Mouse (Mus musculus): ENCODE measurements around the gene Nt5e. TPM values are rescaled to one million over a fixed set of nuclear protein-coding genes. Genes with fewer than 3 reads are reported as not detected.

Nt5e gene
- polyA plus RNA-seq, 1 experiment from 2014 or later: 3.9 TPM

DNA sequence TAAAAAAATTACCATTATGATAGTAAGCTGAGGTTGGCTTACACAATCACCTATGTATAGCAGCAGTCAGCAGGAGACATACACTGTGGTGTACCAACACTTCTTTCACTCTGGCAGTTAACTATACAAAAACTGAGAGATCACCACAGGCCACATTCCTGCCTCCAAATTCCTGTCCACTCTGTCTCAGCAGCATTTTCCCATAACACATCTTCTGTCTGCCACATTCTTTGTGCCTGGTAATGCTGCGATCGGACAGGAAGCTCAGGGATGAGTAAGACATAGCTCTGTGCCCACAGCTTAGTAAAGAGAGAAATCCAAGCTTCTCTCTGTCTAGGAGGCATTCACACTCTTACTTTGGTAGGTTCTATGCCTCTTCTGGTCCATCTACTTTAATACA, 46.0 kb downstream of the Nt5e start:
- ATAC-seq (ENCODE audit: low FRiP score, low TSS enrichment): no peak
- Histone ChIP-seq H3K27me3 (ENCODE audit: insufficient read depth, low read length) (no peaks in the 10 kb centered on the region), H3K27ac (ENCODE audit: low read length) (no peak overlapping the region), H3K4me2 (replicated peaks; ENCODE audit: low read depth, low read length) (no peak overlapping the region), H3K9ac (replicated peaks; ENCODE audit: low read length) (no peak overlapping the region), H3K36me3 (ENCODE audit: insufficient read depth, low read length) (no peaks in the 10 kb centered on the region), H3K4me3 (ENCODE audit: low read length) (no peak overlapping the region), H3K4me1 (ENCODE audit: insufficient read depth, low read length) (no peaks in the 10 kb centered on the region), H3K9me3 (ENCODE audit: low read length) (no peaks in the 10 kb centered on the region)
- 90% methylated on average over 2 of the region's 2 CpGs for WGBS

- Histone ChIP-seq H3K4me1 (ENCODE audit: insufficient read depth, low read length) (no peaks in the 10 kb centered on the region), H3K4me2 (replicated peaks; ENCODE audit: low read depth, low read length) (no peak overlapping the region), H3K9ac (replicated peaks; ENCODE audit: low read length) (no peak overlapping the region), H3K4me3 (ENCODE audit: low read length) (no peak overlapping the region), H3K27me3 (ENCODE audit: insufficient read depth, low read length) (no peaks in the 10 kb centered on the region), H3K9me3 (ENCODE audit: low read length) (no peaks in the 10 kb centered on the region), H3K36me3 (ENCODE audit: insufficient read depth, low read length) (peaks cover 11% of the 10 kb centered on the region), H3K27ac (ENCODE audit: low read length) (no peak overlapping the region)
- 88% methylated on average over 5 of the region's 5 CpGs for WGBS
- ATAC-seq (ENCODE audit: low FRiP score, low TSS enrichment): no peak
Observed at GRCm38 (mm10) chr9:88377483-88377882, 50.5 kb downstream of the Nt5e start.

- Histone ChIP-seq H3K4me2 (replicated peaks; ENCODE audit: low read depth, low read length) (no peak overlapping the region), H3K4me1 (ENCODE audit: insufficient read depth, low read length) (no peaks in the 10 kb centered on the region), H3K9me3 (ENCODE audit: low read length) (no peaks in the 10 kb centered on the region), H3K4me3 (ENCODE audit: low read length) (no peak overlapping the region), H3K36me3 (ENCODE audit: insufficient read depth, low read length) (peaks cover 15% of the 10 kb centered on the region), H3K27me3 (ENCODE audit: insufficient read depth, low read length) (no peaks in the 10 kb centered on the region), H3K9ac (replicated peaks; ENCODE audit: low read length) (no peak overlapping the region), H3K27ac (ENCODE audit: low read length) (no peak overlapping the region)
- no peak for ATAC-seq (ENCODE audit: low FRiP score, low TSS enrichment)
- WGBS: 76% methylated on average over 3 of the region's 3 CpGs
Observed at GRCm38 (mm10) chr9:88379057-88379456, 52.1 kb downstream of the Nt5e start.

DNA sequence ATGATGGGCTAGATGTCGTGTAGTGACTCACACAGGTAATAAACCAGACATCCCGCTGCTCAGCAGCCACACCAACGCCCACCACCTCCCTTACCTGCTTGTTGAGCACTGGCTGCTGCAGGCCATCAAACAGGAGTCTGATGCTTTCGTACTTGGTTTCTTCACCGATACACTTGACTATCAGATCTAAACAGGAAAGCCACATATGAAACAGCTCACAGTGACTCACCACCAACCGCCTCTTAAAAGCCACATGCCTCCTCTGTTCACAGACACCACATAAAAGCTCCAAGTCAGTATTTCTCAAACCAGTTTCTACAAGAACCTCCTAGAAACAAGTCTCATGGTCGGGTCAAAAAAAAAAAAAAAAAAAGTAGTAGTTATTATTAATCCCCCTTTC, 53.1 kb downstream of the Nt5e start:
- no peak overlapping the region for H3K4me2 ChIP-seq (replicated peaks; ENCODE audit: low read depth, low read length)
- H3K4me1 ChIP-seq (ENCODE audit: insufficient read depth, low read length): no peaks in the 10 kb centered on the region
- H3K36me3 ChIP-seq (ENCODE audit: insufficient read depth, low read length): peaks cover 15% of the 10 kb centered on the region
- 74% methylated on average over 7 of the region's 7 CpGs for WGBS
- H3K4me3 ChIP-seq (ENCODE audit: low read length): no peak overlapping the region
- no peak overlapping the region for H3K9ac ChIP-seq (replicated peaks; ENCODE audit: low read length)
- H3K27me3 ChIP-seq (ENCODE audit: insufficient read depth, low read length): no peaks in the 10 kb centered on the region
- no peak for ATAC-seq (ENCODE audit: low FRiP score, low TSS enrichment)
- no peaks in the 10 kb centered on the region for H3K9me3 ChIP-seq (ENCODE audit: low read length)
- H3K27ac ChIP-seq (ENCODE audit: low read length): no peak overlapping the region

DNA sequence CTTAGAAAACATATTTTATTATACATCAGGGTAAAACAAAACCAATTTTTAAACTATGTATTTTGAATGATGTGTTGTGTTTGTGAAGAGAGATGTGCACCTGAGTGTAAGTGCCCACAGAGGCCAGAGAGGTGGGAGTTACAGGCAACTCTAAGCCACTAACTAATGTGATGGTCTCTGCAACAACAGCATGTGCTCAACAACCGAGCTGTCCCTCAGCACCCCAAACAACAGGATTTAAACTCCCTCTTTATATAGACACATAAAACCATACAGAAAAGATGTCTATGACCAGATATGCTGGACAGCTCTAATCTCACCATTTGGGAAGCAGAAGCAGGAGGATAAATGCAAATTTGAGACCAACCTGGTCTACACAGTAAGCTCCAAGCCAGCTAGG, 53.5 kb downstream of the Nt5e start:
- Histone ChIP-seq H3K9ac (replicated peaks; ENCODE audit: low read length) (no peak overlapping the region), H3K27ac (ENCODE audit: low read length) (no peak overlapping the region), H3K36me3 (ENCODE audit: insufficient read depth, low read length) (peaks cover 15% of the 10 kb centered on the region), H3K9me3 (ENCODE audit: low read length) (no peaks in the 10 kb centered on the region), H3K4me3 (ENCODE audit: low read length) (no peak overlapping the region), H3K4me2 (replicated peaks; ENCODE audit: low read depth, low read length) (no peak overlapping the region), H3K4me1 (ENCODE audit: insufficient read depth, low read length) (no peaks in the 10 kb centered on the region), H3K27me3 (ENCODE audit: insufficient read depth, low read length) (no peaks in the 10 kb centered on the region)
- 79% methylated on average over 1 of the region's 1 CpGs for WGBS
- ATAC-seq (ENCODE audit: low FRiP score, low TSS enrichment): no peak

GRCm38 (mm10) chr9:88388826-88389225, 61.8 kb downstream of the Nt5e start:
- no peak overlapping the region for H3K27ac ChIP-seq (ENCODE audit: low read length)
- peaks cover 16% of the 10 kb centered on the region; the same call in 1 of the 2 replicates for H3K36me3 ChIP-seq (ENCODE audit: insufficient read depth, low read length)
- ATAC-seq (ENCODE audit: low FRiP score, low TSS enrichment): no peak
- no peak overlapping the region for H3K4me3 ChIP-seq (ENCODE audit: low read length)
- no peaks in the 10 kb centered on the region for H3K4me1 ChIP-seq (ENCODE audit: insufficient read depth, low read length)
- 88% methylated on average over 5 of the region's 5 CpGs for WGBS
- H3K9me3 ChIP-seq (ENCODE audit: low read length): no peaks in the 10 kb centered on the region
- no peaks in the 10 kb centered on the region for H3K27me3 ChIP-seq (ENCODE audit: insufficient read depth, low read length)
- no peak overlapping the region for H3K9ac ChIP-seq (replicated peaks; ENCODE audit: low read length)
- H3K4me2 ChIP-seq (replicated peaks; ENCODE audit: low read depth, low read length): no peak overlapping the region

DNA sequence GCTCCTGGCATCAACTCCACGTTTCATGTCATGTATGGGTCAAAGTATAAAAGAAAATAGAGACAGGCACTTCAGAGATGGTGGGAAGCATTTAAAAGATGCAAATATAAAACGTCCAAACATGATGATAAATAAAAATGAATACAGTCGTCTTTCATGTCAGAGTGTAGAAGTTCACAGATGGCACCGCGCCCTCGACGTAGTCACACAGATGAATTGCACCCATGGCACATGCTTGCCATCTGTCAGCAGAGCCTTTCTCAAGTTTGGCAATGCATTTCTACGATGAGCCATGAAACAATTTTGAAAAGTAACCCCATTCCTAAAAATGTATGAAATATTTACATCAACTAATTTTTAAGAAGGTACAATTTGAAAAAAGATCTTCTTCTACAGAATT, 67.9 kb downstream of the Nt5e start:
- Histone ChIP-seq H3K9me3 (ENCODE audit: low read length) (no peaks in the 10 kb centered on the region), H3K4me1 (ENCODE audit: insufficient read depth, low read length) (no peaks in the 10 kb centered on the region), H3K4me2 (replicated peaks; ENCODE audit: low read depth, low read length) (no peak overlapping the region), H3K9ac (replicated peaks; ENCODE audit: low read length) (no peak overlapping the region), H3K27me3 (ENCODE audit: insufficient read depth, low read length) (no peaks in the 10 kb centered on the region), H3K36me3 (ENCODE audit: insufficient read depth, low read length) (peaks cover 26% of the 10 kb centered on the region), H3K27ac (ENCODE audit: low read length) (no peak overlapping the region), H3K4me3 (ENCODE audit: low read length) (no peak overlapping the region)
- no peak for ATAC-seq (ENCODE audit: low FRiP score, low TSS enrichment)
- WGBS: 89% methylated on average over 8 of the region's 8 CpGs

DNA sequence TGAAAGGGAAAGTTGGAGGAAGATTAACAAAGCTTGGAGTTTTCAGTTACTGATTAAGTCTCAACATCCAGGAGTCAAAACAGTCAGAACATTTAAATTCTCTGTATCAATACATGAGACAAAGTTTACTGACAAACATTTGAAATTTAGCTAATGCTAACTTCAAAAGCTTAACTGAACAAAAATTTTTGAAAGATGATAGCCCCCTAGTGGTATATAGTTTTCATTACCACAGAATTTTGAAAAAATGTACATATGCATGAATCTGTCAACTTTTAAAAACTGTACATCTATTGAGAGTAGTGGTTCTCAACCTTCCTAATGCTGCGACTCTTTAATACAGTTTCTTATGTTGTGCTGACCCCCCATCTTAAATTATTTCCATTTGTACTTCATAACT, 71.5 kb downstream of the Nt5e start:
- Histone ChIP-seq H3K9ac (replicated peaks; ENCODE audit: low read length) (no peak overlapping the region), H3K4me1 (ENCODE audit: insufficient read depth, low read length) (no peaks in the 10 kb centered on the region), H3K27ac (ENCODE audit: low read length) (no peak overlapping the region), H3K4me2 (replicated peaks; ENCODE audit: low read depth, low read length) (no peak overlapping the region), H3K27me3 (ENCODE audit: insufficient read depth, low read length) (no peaks in the 10 kb centered on the region), H3K4me3 (ENCODE audit: low read length) (no peak overlapping the region), H3K36me3 (ENCODE audit: insufficient read depth, low read length) (peaks cover 21% of the 10 kb centered on the region), H3K9me3 (ENCODE audit: low read length) (no peaks in the 10 kb centered on the region)
- no peak for ATAC-seq (ENCODE audit: low FRiP score, low TSS enrichment)
- WGBS: 82% methylated on average over 1 of the region's 1 CpGs

DNA sequence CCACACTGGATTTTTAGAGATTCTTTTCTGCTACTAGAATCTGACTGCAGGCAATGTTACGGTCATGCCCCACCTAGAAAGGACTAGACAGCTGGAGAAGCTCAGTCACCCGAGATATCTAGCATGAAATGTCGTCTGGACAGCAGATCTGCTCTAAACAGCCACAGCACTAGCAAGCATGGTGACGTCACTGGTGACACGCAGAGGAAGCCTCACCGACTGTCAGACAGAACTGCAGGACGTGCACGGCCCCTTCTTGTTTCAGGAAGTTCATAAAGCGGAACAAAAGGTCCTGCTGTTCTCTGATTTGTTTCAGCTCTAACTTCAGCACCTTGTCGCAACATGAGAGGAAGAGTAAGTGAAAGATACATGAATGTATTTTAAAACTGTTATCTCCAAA, 77.1 kb downstream of the Nt5e start:
- no peak overlapping the region for H3K27ac ChIP-seq (ENCODE audit: low read length)
- H3K9me3 ChIP-seq (ENCODE audit: low read length): no peaks in the 10 kb centered on the region
- no peak overlapping the region for H3K9ac ChIP-seq (replicated peaks; ENCODE audit: low read length)
- no peak for ATAC-seq (ENCODE audit: low FRiP score, low TSS enrichment)
- peaks cover 11% of the 10 kb centered on the region; the same call in 1 of the 2 replicates for H3K36me3 ChIP-seq (ENCODE audit: insufficient read depth, low read length)
- H3K4me3 ChIP-seq (ENCODE audit: low read length): no peak overlapping the region
- no peaks in the 10 kb centered on the region for H3K27me3 ChIP-seq (ENCODE audit: insufficient read depth, low read length)
- H3K4me1 ChIP-seq (ENCODE audit: insufficient read depth, low read length): no peaks in the 10 kb centered on the region
- H3K4me2 ChIP-seq (replicated peaks; ENCODE audit: low read depth, low read length): no peak overlapping the region
- 52% methylated on average over 10 of the region's 10 CpGs for WGBS

DNA sequence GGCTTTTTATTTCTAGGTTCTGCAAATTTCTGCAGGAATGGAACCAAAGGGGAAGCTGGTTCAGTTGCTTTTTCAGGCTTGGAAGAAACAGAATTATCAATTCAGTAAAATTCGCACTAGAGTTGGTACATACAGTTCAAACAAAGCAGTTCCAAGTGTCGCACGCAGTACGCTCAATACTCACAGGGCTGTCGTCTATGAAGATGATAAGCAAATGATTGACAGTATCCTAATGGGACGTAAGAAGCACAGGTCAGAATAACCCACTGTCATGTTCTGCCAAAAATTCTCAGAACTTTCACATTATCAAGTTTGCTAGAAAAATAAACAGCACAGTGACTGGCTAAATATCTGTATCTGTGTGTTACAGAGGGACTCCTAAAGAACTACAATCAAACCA, 77.5 kb downstream of the Nt5e start:
- WGBS: 91% methylated on average over 6 of the region's 6 CpGs
- no peak for ATAC-seq (ENCODE audit: low FRiP score, low TSS enrichment)
- no peaks in the 10 kb centered on the region for H3K27me3 ChIP-seq (ENCODE audit: insufficient read depth, low read length)
- peaks cover 15% of the 10 kb centered on the region; the same call in 1 of the 2 replicates for H3K36me3 ChIP-seq (ENCODE audit: insufficient read depth, low read length)
- no peaks in the 10 kb centered on the region for H3K9me3 ChIP-seq (ENCODE audit: low read length)
- H3K4me2 ChIP-seq (replicated peaks; ENCODE audit: low read depth, low read length): no peak overlapping the region
- H3K9ac ChIP-seq (replicated peaks; ENCODE audit: low read length): no peak overlapping the region
- no peak overlapping the region for H3K27ac ChIP-seq (ENCODE audit: low read length)
- no peak overlapping the region for H3K4me3 ChIP-seq (ENCODE audit: low read length)
- no peaks in the 10 kb centered on the region for H3K4me1 ChIP-seq (ENCODE audit: insufficient read depth, low read length)

- Histone ChIP-seq H3K4me2 (replicated peaks; ENCODE audit: low read depth, low read length) (no peak overlapping the region), H3K4me3 (ENCODE audit: low read length) (no peak overlapping the region), H3K36me3 (ENCODE audit: insufficient read depth, low read length) (peaks cover 16% of the 10 kb centered on the region; the same call in 1 of the 2 replicates), H3K27ac (ENCODE audit: low read length) (no peak overlapping the region), H3K4me1 (ENCODE audit: insufficient read depth, low read length) (no peaks in the 10 kb centered on the region), H3K9me3 (ENCODE audit: low read length) (no peaks in the 10 kb centered on the region), H3K9ac (replicated peaks; ENCODE audit: low read length) (no peak overlapping the region), H3K27me3 (ENCODE audit: insufficient read depth, low read length) (no peaks in the 10 kb centered on the region)
- WGBS: 76% methylated on average over 2 of the region's 2 CpGs
- ATAC-seq (ENCODE audit: low FRiP score, low TSS enrichment): no peak
Observed at GRCm38 (mm10) chr9:88409978-88410377, 83.0 kb downstream of the Nt5e start.

Data from kidney, embryonic 16.5 days (tissue).